Mouse (Mus musculus) heart, adult 2 months (tissue): ENCODE measurements at regions not wholly inside any gene's neighbourhood (a gene's known extent, or its start where the extent isn't known, plus 50 kb on each side); places are given as distances from the start of the nearest gene placed in this dataset.

Source experiments
- DNase-seq, 2 experiments: peaks; one replicate each; pipeline ENCODE4 v3.0.0; 2021
- H3K27ac ChIP-seq: fragments of 200-600 bp; 2 replicates; pipeline ENCODE4 v1.8.1; 2022
- H3K27me3 ChIP-seq: fragments of 200-500 bp; 2 replicates; pipeline ENCODE4 v1.6.1; 2012; ENCODE audit warnings: mild to moderate bottlenecking, low read length, inconsistent platforms, mixed read lengths; ENCODE audit not compliant: control insufficient read depth, insufficient read depth
- H3K36me3 ChIP-seq: fragments of 200-500 bp; 2 replicates; pipeline ENCODE4 v1.6.1; 2012; ENCODE audit warnings: low read length, inconsistent platforms; ENCODE audit not compliant: control insufficient read depth, insufficient read depth
- H3K4me1 ChIP-seq: fragments of 200-500 bp; 2 replicates; pipeline ENCODE4 v1.6.1; 2011; ENCODE audit warnings: low read length; ENCODE audit not compliant: control insufficient read depth, insufficient read depth
- H3K4me3 ChIP-seq: fragments of 200-600 bp; 2 replicates; pipeline ENCODE4 v1.8.1; 2022
- H3K79me2 ChIP-seq: fragments of 200-500 bp; replicated peaks from 2 replicates; pipeline ENCODE4 v1.6.1; 2012; ENCODE audit warnings: mild to moderate bottlenecking, inconsistent platforms, low read length, moderate library complexity, mixed read lengths; ENCODE audit not compliant: control insufficient read depth, insufficient read depth
- H3K9ac ChIP-seq: fragments of 200-500 bp; 2 replicates; pipeline ENCODE4 v1.6.1; 2012; ENCODE audit warnings: low read depth, mild to moderate bottlenecking, control low read depth, inconsistent platforms, low read length, mixed read lengths
- CTCF ChIP-seq: fragments of 200-600 bp; IDR thresholded peaks from 2 replicates; pipeline ENCODE4 v1.8.1; 2022; ENCODE audit warnings: antibody characterized with exemption, mild to moderate bottlenecking, moderate library complexity
- EP300 ChIP-seq: fragments of 200-500 bp; IDR thresholded peaks from 2 replicates; pipeline ENCODE4 v1.6.1; 2011; ENCODE audit warnings: low read depth, low read length, control low read depth; ENCODE audit not compliant: insufficient read depth
- POLR2A ChIP-seq: fragments of 200-500 bp; IDR thresholded peaks from 2 replicates; pipeline ENCODE4 v1.6.1; 2011; ENCODE audit warnings: mild to moderate bottlenecking, low read depth, low read length, control low read depth; ENCODE audit not compliant: insufficient read depth
- WGBS: fragments of 180-500 bp; shearing (Covaris S2); methylation state at CpG from one replicate; pipeline ENCODE4 v1.1.7; 2018; 5-methylcytosine and 5-hydroxymethylcytosine counted together
- intact Hi-C: fragments of 180-260 bp; cut with DNase I; formaldehyde crosslinking; loops from one replicate; pipeline ENCODE4 v1.15.1; 2025

DNA sequence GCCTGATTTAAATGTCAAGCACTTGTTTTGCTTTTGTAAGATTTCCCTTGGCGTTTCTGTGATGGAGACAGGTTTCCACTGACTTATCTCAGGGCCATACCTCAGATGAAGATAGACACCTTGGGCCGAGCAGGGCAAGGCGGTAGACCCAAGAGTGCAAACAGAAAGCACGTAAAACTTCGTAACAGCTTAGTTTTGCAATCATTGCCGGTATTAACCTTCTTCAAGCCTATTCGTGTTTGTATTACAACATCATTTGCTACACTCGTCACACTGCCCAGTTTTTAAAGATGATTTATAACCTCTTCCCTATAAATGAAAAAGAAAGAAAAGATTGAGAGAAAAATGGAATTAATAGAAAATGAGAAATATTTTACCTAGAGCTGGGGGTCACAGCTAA lies 56.6 kb upstream of the Ank start:
- intact Hi-C loops = no loop called here
- WGBS = 88% methylated on average over 8 of the region's 8 CpGs

GRCm38 (mm10) chr15:27412304-27412703 lies 54.2 kb upstream of the Ank start:
- no peak for DNase-seq
- intact Hi-C loops = no loop called here
- no peaks in the 10 kb centered on the region for H3K4me1 ChIP-seq
- 95% methylated on average over 2 of the region's 2 CpGs for WGBS
- H3K27me3 ChIP-seq = no peaks in the 10 kb centered on the region
- no peak overlapping the region for H3K4me3 ChIP-seq
- H3K36me3 ChIP-seq = no peaks in the 10 kb centered on the region
- no peaks in the 10 kb centered on the region for H3K79me2 ChIP-seq
- no peak overlapping the region for H3K27ac ChIP-seq
- no peak overlapping the region for H3K9ac ChIP-seq
- TF ChIP-seq CTCF = no peak
- TF ChIP-seq POLR2A = no peak
- TF ChIP-seq EP300 = no peak

More for the DNA sequence above, 56.6 kb upstream of the Ank start:
- Histone ChIP-seq H3K79me2 (no peaks in the 10 kb centered on the region), H3K36me3 (no peaks in the 10 kb centered on the region), H3K4me3 (no peak overlapping the region), H3K27ac (no peak overlapping the region), H3K9ac (no peak overlapping the region), H3K4me1 (no peaks in the 10 kb centered on the region), H3K27me3 (no peaks in the 10 kb centered on the region)
- no peak for TF ChIP-seq POLR2A
- no peak for TF ChIP-seq CTCF
- TF ChIP-seq EP300 = no peak
- DNase-seq = no peak

GRCm38 (mm10) chr15:27412761-27413160 lies 53.7 kb upstream of the Ank start:
- H3K4me3 ChIP-seq = no peak overlapping the region

DNA sequence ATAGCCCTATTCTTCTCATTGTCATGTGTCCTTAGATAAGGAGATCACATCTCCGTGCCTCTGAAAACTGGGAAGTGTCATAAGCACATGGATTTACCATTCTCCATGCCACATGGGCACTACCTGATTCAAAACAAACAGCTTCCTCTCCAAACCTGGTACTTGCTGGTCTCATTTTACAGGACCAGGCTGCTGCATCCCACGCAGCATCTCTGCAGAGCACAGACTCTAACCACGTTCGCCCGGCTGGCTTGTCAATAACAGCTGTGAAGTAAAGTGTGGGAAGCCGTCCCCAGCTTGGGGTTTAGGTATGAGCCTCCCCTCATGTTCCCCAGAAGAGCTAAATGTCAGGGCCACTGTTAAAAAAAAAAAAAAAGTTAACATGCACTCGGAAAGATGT lies 53.0 kb upstream of the Ank start:
- H3K27me3 ChIP-seq = no peaks in the 10 kb centered on the region
- intact Hi-C loops = no loop called here
- TF ChIP-seq CTCF (no peak), EP300 (no peak)
- 85% methylated on average over 7 of the region's 7 CpGs for WGBS
- no peaks in the 10 kb centered on the region for H3K36me3 ChIP-seq
- no peak overlapping the region for H3K9ac ChIP-seq
- H3K4me3 ChIP-seq = no peak overlapping the region
- DNase-seq = no peak
- no peaks in the 10 kb centered on the region for H3K79me2 ChIP-seq
- no peak overlapping the region for H3K27ac ChIP-seq
- no peaks in the 10 kb centered on the region for H3K4me1 ChIP-seq

More at GRCm38 (mm10) chr15:27412761-27413160, 53.7 kb upstream of the Ank start:
- WGBS = 23% methylated on average over 1 of the region's 1 CpGs
- Histone ChIP-seq H3K27me3 (no peaks in the 10 kb centered on the region), H3K36me3 (no peaks in the 10 kb centered on the region), H3K9ac (no peak overlapping the region), H3K4me1 (no peaks in the 10 kb centered on the region), H3K79me2 (no peaks in the 10 kb centered on the region), H3K27ac (no peak overlapping the region)
- intact Hi-C loops = no loop called here
- TF ChIP-seq POLR2A = no peak
- DNase-seq = no peak

GRCm38 (mm10) chr15:27414819-27415218 lies 51.7 kb upstream of the Ank start:
- no peaks in the 10 kb centered on the region for H3K79me2 ChIP-seq
- DNase-seq = no peak
- no peaks in the 10 kb centered on the region for H3K4me1 ChIP-seq
- no peaks in the 10 kb centered on the region for H3K27me3 ChIP-seq
- intact Hi-C loops = no loop called here
- H3K9ac ChIP-seq = no peak overlapping the region
- H3K4me3 ChIP-seq = no peak overlapping the region
- TF ChIP-seq EP300 = no peak
- TF ChIP-seq POLR2A = no peak
- TF ChIP-seq CTCF = no peak
- 37% methylated on average over 7 of the region's 7 CpGs for WGBS
- H3K36me3 ChIP-seq = no peaks in the 10 kb centered on the region
- H3K27ac ChIP-seq = no peak overlapping the region
